Mouse (Mus musculus): ENCODE measurements around the gene Pcdh7.
"Not testable (repeated sequence)": the region's sequence is repeated elsewhere in the genome, so short reads cannot be mapped to it uniquely, and the experiment has no call there.

The Pcdh7 gene

GRCm38 (mm10) chr5:57717906-57718875, at the start of gene Pcdh7:
Gene Pcdh7, plus strand, starts transcription at chr5:57717967.
- DNase-seq (ENCODE audit: low spot score in 2 of 2) = peak; percentile 32 to 35

GRCm38 (mm10) chr5:57676970-57677369, 40.8 kb upstream of the Pcdh7 start:
- not testable (repeated sequence) for DNase-seq (ENCODE audit: low spot score in 2 of 2)

GRCm38 (mm10) chr5:57708396-57708795, 9.4 kb upstream of the Pcdh7 start:
- DNase-seq (ENCODE audit: low spot score in 2 of 2) = no peak

- DNase-seq (ENCODE audit: low spot score in 2 of 2) = peak in 1 of 2 experiments; percentile 12
Measured at GRCm38 (mm10) chr5:57713980-57714379, 3.8 kb upstream of the Pcdh7 start.

GRCm38 (mm10) chr5:57714621-57715523, 2.9 kb upstream of the Pcdh7 start:
- DNase-seq (ENCODE audit: low spot score in 2 of 2) = peak; percentile 26 to 46

- DNase-seq (ENCODE audit: low spot score in 2 of 2) = peak; percentile 27 to 64
Measured at GRCm38 (mm10) chr5:57715524-57716400, 2.0 kb upstream of the Pcdh7 start.

- peak; percentile 8 to 19 for DNase-seq (ENCODE audit: low spot score in 2 of 2)
Measured at GRCm38 (mm10) chr5:57716421-57717237, 1.1 kb upstream of the Pcdh7 start.

- DNase-seq (ENCODE audit: low spot score in 2 of 2) = peak; percentile 22 to 59
Measured at GRCm38 (mm10) chr5:57717238-57717905, 395 bp upstream of the Pcdh7 start.

- peak; percentile 22 to 28 for DNase-seq (ENCODE audit: low spot score in 2 of 2)
Measured at GRCm38 (mm10) chr5:57718876-57719593, 1.3 kb downstream of the Pcdh7 start.

- DNase-seq (ENCODE audit: low spot score in 2 of 2) = peak; percentile 14 to 49
Measured at GRCm38 (mm10) chr5:57719594-57720185, 1.9 kb downstream of the Pcdh7 start.

- DNase-seq (ENCODE audit: low spot score in 2 of 2) = peak; percentile 5 to 13
Measured at GRCm38 (mm10) chr5:57720206-57720880, 2.6 kb downstream of the Pcdh7 start.

- no peak for DNase-seq (ENCODE audit: low spot score in 2 of 2)
Measured at GRCm38 (mm10) chr5:57721148-57721712, 3.5 kb downstream of the Pcdh7 start.

GRCm38 (mm10) chr5:57721927-57722326, 4.2 kb downstream of the Pcdh7 start:
- no peak for DNase-seq (ENCODE audit: low spot score in 2 of 2)

GRCm38 (mm10) chr5:57733451-57733850, 15.7 kb downstream of the Pcdh7 start:
- DNase-seq (ENCODE audit: low spot score in 2 of 2) = no peak

- no peak for DNase-seq (ENCODE audit: low spot score in 2 of 2)
Measured at GRCm38 (mm10) chr5:57735723-57736122, 18.0 kb downstream of the Pcdh7 start.

- DNase-seq (ENCODE audit: low spot score in 2 of 2) = no peak
Measured at GRCm38 (mm10) chr5:57742924-57743323, 25.2 kb downstream of the Pcdh7 start.

- DNase-seq (ENCODE audit: low spot score in 2 of 2) = no peak
Measured at GRCm38 (mm10) chr5:57743956-57744661, 26.3 kb downstream of the Pcdh7 start.

Measured in spleen, postnatal 10 days (tissue).